ENCODE assay signal across 8 mouse cellular contexts in genomic region chr1:37872131-37873067, GRCm38 (mm10). TPM values are rescaled to one million over a fixed set of nuclear protein-coding genes. Genes with fewer than 3 reads are reported as not detected.
DNase-seq lines count a peak whose midpoint lies in the region; ATAC-seq and TF ChIP-seq lines count a peak whose summit lies in the region.

No protein-coding gene starts in this region.

- H3K4me2 ChIP-seq in forebrain, embryonic 16.5 days (ENCODE audit: low read length) = peak overlapping the region; percentile 69
- H3K4me2 ChIP-seq in lung, embryonic 14.5 days = peak overlapping the region; percentile 65

- peak overlapping the region; percentile 56 for H3K9ac ChIP-seq in forebrain, embryonic 16.5 days (replicated peaks; ENCODE audit: low read depth, low read length)
- H3K9ac ChIP-seq in lung, embryonic 14.5 days = peak overlapping the region; percentile 56

- no peaks in the 10 kb centered on the region for H3K27me3 ChIP-seq in cerebellum, adult 2 months (ENCODE audit: control insufficient read depth, insufficient read depth, low read length)
- H3K27me3 ChIP-seq in forebrain, embryonic 16.5 days (replicated peaks; ENCODE audit: control insufficient read depth, insufficient read depth, low read length) = 0 out of 2 replicates have a peak, but pooled peaks cover 3% of the 10 kb centered on the region
- H3K27me3 ChIP-seq in lung, embryonic 14.5 days (ENCODE audit: insufficient read depth, low read length) = no peaks in the 10 kb centered on the region

- peaks cover 6% of the 10 kb centered on the region; the same call in 1 of the 2 replicates for H3K9me3 ChIP-seq in forebrain, embryonic 16.5 days (ENCODE audit: control insufficient read depth, low read length)
- peaks cover 4% of the 10 kb centered on the region; the same call in 1 of the 2 replicates for H3K9me3 ChIP-seq in lung, embryonic 14.5 days (ENCODE audit: low read depth, low read length)

- 4% methylated on average over 33 of the region's 33 CpGs for WGBS in cerebellum, adult 2 months
- 6% methylated on average over 33 of the region's 33 CpGs for WGBS in forebrain, embryonic 16.5 days
- WGBS in lung, embryonic 14.5 days = 4% methylated on average over 33 of the region's 33 CpGs
- WGBS in olfactory bulb, adult 2 months = 4% methylated on average over 33 of the region's 33 CpGs

- DNase-seq in MN1 (ENCODE audit: low spot score) = peak; percentile 87
- DNase-seq in cerebellum, adult 2 months = peak; percentile 78 to 80
- peak; percentile 72 to 77 for DNase-seq in heart, postnatal 36 days
- peak; percentile 77 to 83 for DNase-seq in layer of hippocampus, adult 8-10 months (ENCODE audit: low spot score in 2 of 2)
- peak; percentile 86 for DNase-seq in lung, embryonic 14.5 days
- DNase-seq in thymus, adult 18-20 months = peak; percentile 64 to 79

- TF ChIP-seq POLR2A in cerebellum, adult 2 months (IDR thresholded peaks at IDR 0.05; ENCODE audit: borderline replicate concordance, insufficient read depth, low read length) = peak; percentile 40; the same call in 1 of the 2 replicates
- TF ChIP-seq POLR2A in olfactory bulb, adult 2 months (IDR thresholded peaks at IDR 0.05; ENCODE audit: insufficient read depth, low read depth, low read length) = no peak

- peak; percentile 96 for ATAC-seq in forebrain, embryonic 16.5 days
- ATAC-seq in lung, embryonic 14.5 days (ENCODE audit: insufficient read depth) = peak; percentile 92

- H3K36me3 ChIP-seq in forebrain, embryonic 16.5 days (ENCODE audit: control insufficient read depth, insufficient read depth) = peaks cover 9% of the 10 kb centered on the region
- H3K36me3 ChIP-seq in lung, embryonic 14.5 days (ENCODE audit: insufficient read depth) = peaks cover 25% of the 10 kb centered on the region; the same call in 1 of the 2 replicates

- TF ChIP-seq CTCF in cerebellum, adult 2 months (IDR thresholded peaks at IDR 0.05; ENCODE audit: borderline replicate concordance, insufficient read depth, low read depth, low read length) = no peak
- no peak for TF ChIP-seq CTCF in lung, embryonic 14.5 days (IDR thresholded peaks at IDR 0.05; ENCODE audit: low read depth)
- no peak for TF ChIP-seq CTCF in olfactory bulb, adult 2 months (IDR thresholded peaks at IDR 0.05; ENCODE audit: insufficient read depth, low read depth, low read length)

- intact Hi-C loops in heart, postnatal 36 days (cut with DNase I) = loop anchor here (2.0 kb wide), 1 partner anchor 16 kb away; no protein-coding TSS in a partner anchor

- no peaks in the 10 kb centered on the region for H3K4me1 ChIP-seq in cerebellum, adult 2 months (ENCODE audit: control insufficient read depth, insufficient read depth, low read length)
- peaks cover 11% of the 10 kb centered on the region for H3K4me1 ChIP-seq in forebrain, embryonic 16.5 days (replicated peaks; ENCODE audit: control insufficient read depth, insufficient read depth, low read length)
- no peaks in the 10 kb centered on the region for H3K4me1 ChIP-seq in lung, embryonic 14.5 days (ENCODE audit: insufficient read depth)
- peaks cover 3% of the 10 kb centered on the region for H3K4me1 ChIP-seq in olfactory bulb, adult 2 months (ENCODE audit: control insufficient read depth, insufficient read depth, low read length)

- H3K27ac ChIP-seq in cerebellum, adult 2 months (ENCODE audit: insufficient read depth, low read length) = no peak overlapping the region; the same call in 1 of the 2 replicates
- H3K27ac ChIP-seq in forebrain, embryonic 16.5 days (ENCODE audit: low read length) = peak overlapping the region; percentile 67
- H3K27ac ChIP-seq in lung, embryonic 14.5 days (ENCODE audit: low read depth) = peak overlapping the region; percentile 84
- no peak overlapping the region for H3K27ac ChIP-seq in olfactory bulb, adult 2 months (ENCODE audit: insufficient read depth, low read depth, low read length)

- H3K4me3 ChIP-seq in cerebellum, adult 2 months (replicated peaks; ENCODE audit: insufficient read depth, low read depth, low read length) = peak overlapping the region; percentile 69
- H3K4me3 ChIP-seq in forebrain, embryonic 16.5 days (replicated peaks; ENCODE audit: low read length) = peak overlapping the region; percentile 57
- peak overlapping the region; percentile 46 for H3K4me3 ChIP-seq in lung, embryonic 14.5 days (ENCODE audit: low read depth, low read length)
- H3K4me3 ChIP-seq in olfactory bulb, adult 2 months (ENCODE audit: insufficient read depth, low read depth, low read length) = peak overlapping the region; percentile 48

RNA-seq across cellular contexts. Expression of gene Lipt1, which starts 0.9 kb away (rescaled TPM):
- 5.8 and 5.9 TPM in 2 replicates for polyA plus RNA-seq in cerebellum, adult 2 months (2012; rRNA removed)
- 9.2 and 9.5 TPM in 2 replicates for polyA plus RNA-seq in forebrain, embryonic 16.5 days (2015; fragmentation: Nextera tagmentation; extraction: Ambion mirVana)
- 10 to 100 TPM; 12.2 to 12.3 TPM for total RNA-seq in heart, postnatal 36 days (2021)
- total RNA-seq in layer of hippocampus, adult 8-10 months (2022) = 1 to 10 TPM; 7.1 to 9.2 (median 8.6) TPM
- polyA plus RNA-seq in lung, embryonic 14.5 days (2014; fragmentation: Nextera tagmentation; extraction: Ambion mirVana) = 7.2 and 9.4 TPM in 2 replicates
- polyA plus RNA-seq in olfactory bulb, adult 2 months (2012; ENCODE audit: insufficient read depth, insufficient read length, low replicate concordance, missing spikeins) = not detected in 2 replicates

RNA-seq across cellular contexts. Expression of gene Tsga10, which starts 6.2 kb away (rescaled TPM):
- polyA plus RNA-seq in cerebellum, adult 2 months (2012; rRNA removed) = 7.3 and 7.5 TPM in 2 replicates
- polyA plus RNA-seq in forebrain, embryonic 16.5 days (2015; fragmentation: Nextera tagmentation; extraction: Ambion mirVana) = 24.9 and 26.0 TPM in 2 replicates
- total RNA-seq in heart, postnatal 36 days (2021) = 1 to 10 TPM; 3.8 to 3.9 TPM
- total RNA-seq in layer of hippocampus, adult 8-10 months (2022) = 10 to 100 TPM; 20.1 to 29.9 (median 23.7) TPM
- polyA plus RNA-seq in lung, embryonic 14.5 days (2014; fragmentation: Nextera tagmentation; extraction: Ambion mirVana) = 7.7 TPM in 2 replicates
- not detected in 2 replicates for polyA plus RNA-seq in olfactory bulb, adult 2 months (2012; ENCODE audit: insufficient read depth, insufficient read length, low replicate concordance, missing spikeins)

RNA-seq across cellular contexts. Expression of gene Mitd1, which starts 17.8 kb away (rescaled TPM):
- 14.8 and 17.8 TPM in 2 replicates for polyA plus RNA-seq in cerebellum, adult 2 months (2012; rRNA removed)
- 18.5 and 19.0 TPM in 2 replicates for polyA plus RNA-seq in forebrain, embryonic 16.5 days (2015; fragmentation: Nextera tagmentation; extraction: Ambion mirVana)
- 1 to 10 TPM; 3.4 to 4.9 TPM for total RNA-seq in heart, postnatal 36 days (2021)
- 10 to 100 TPM in 3 of 4 experiments, 1 to 10 TPM in 1; 8.6 to 14.7 (median 12.9) TPM for total RNA-seq in layer of hippocampus, adult 8-10 months (2022)
- 24.2 and 26.4 TPM in 2 replicates for polyA plus RNA-seq in lung, embryonic 14.5 days (2014; fragmentation: Nextera tagmentation; extraction: Ambion mirVana)
- polyA plus RNA-seq in olfactory bulb, adult 2 months (2012; ENCODE audit: insufficient read depth, insufficient read length, low replicate concordance, missing spikeins) = not detected in 2 replicates

RNA-seq across cellular contexts. Expression of gene Mrpl30, which starts 17.9 kb away (rescaled TPM):
- 123 and 132 TPM in 2 replicates for polyA plus RNA-seq in cerebellum, adult 2 months (2012; rRNA removed)
- polyA plus RNA-seq in forebrain, embryonic 16.5 days (2015; fragmentation: Nextera tagmentation; extraction: Ambion mirVana) = 251 and 262 TPM in 2 replicates
- 100 to 1,000 TPM; 396 to 431 TPM for total RNA-seq in heart, postnatal 36 days (2021)
- 100 to 1,000 TPM; 131 to 158 (median 140) TPM for total RNA-seq in layer of hippocampus, adult 8-10 months (2022)
- 247 and 261 TPM in 2 replicates for polyA plus RNA-seq in lung, embryonic 14.5 days (2014; fragmentation: Nextera tagmentation; extraction: Ambion mirVana)
- not detected in 2 replicates for polyA plus RNA-seq in olfactory bulb, adult 2 months (2012; ENCODE audit: insufficient read depth, insufficient read length, low replicate concordance, missing spikeins)

RNA-seq across cellular contexts. Expression of gene Lyg2, which starts 43.9 kb away (rescaled TPM):
- polyA plus RNA-seq in cerebellum, adult 2 months (2012; rRNA removed) = 0.05 and 0.13 TPM in 2 replicates
- polyA plus RNA-seq in forebrain, embryonic 16.5 days (2015; fragmentation: Nextera tagmentation; extraction: Ambion mirVana) = not detected in 2 replicates
- not detected for total RNA-seq in heart, postnatal 36 days (2021)
- under 1 TPM in 1 of 4 experiments, not detected in 3; 0.12 TPM for total RNA-seq in layer of hippocampus, adult 8-10 months (2022)
- not detected in 2 replicates for polyA plus RNA-seq in lung, embryonic 14.5 days (2014; fragmentation: Nextera tagmentation; extraction: Ambion mirVana)
- not detected in 2 replicates for polyA plus RNA-seq in olfactory bulb, adult 2 months (2012; ENCODE audit: insufficient read depth, insufficient read length, low replicate concordance, missing spikeins)

Comparison
In these comparisons a context has a peak if more than half of its experiments do, and no peak if none do; other contexts are left out.
1. H3K27ac ChIP-seq: peak in forebrain, embryonic 16.5 days (single experiment) and lung, embryonic 14.5 days (single experiment); none in cerebellum, adult 2 months (single experiment) and olfactory bulb, adult 2 months (single experiment).
2. RNA of gene Mitd1, which starts 17.8 kb away (polyA plus RNA-seq): 24.2 to 26.4 TPM in lung, embryonic 14.5 days, 18.5 to 19.0 TPM in forebrain, embryonic 16.5 days and 14.8 to 17.8 TPM in cerebellum, adult 2 months; not detected in olfactory bulb, adult 2 months; every median in the first group is over 10 times any median in the second.
3. Peak in every context shown above with its lines, with median percentiles within 50 percentile points of each other: DNase-seq and H3K4me3 ChIP-seq.